Mouse (Mus musculus) testis, postnatal 10 days (tissue): ENCODE data around the gene Lyst.
"Not testable (repeated sequence)": the region's sequence is repeated elsewhere in the genome, so short reads cannot be mapped to it uniquely, and the experiment has no call there.

Experiments
- DNase-seq: peaks from one replicate; pipeline ENCODE4 v3.0.0; 2021; ENCODE audit warnings: low spot score

Lyst gene

GRCm38 (mm10) chr13:13637577-13637976 lies 47.4 kb downstream of the Lyst start:
- DNase-seq, result no peak

DNA sequence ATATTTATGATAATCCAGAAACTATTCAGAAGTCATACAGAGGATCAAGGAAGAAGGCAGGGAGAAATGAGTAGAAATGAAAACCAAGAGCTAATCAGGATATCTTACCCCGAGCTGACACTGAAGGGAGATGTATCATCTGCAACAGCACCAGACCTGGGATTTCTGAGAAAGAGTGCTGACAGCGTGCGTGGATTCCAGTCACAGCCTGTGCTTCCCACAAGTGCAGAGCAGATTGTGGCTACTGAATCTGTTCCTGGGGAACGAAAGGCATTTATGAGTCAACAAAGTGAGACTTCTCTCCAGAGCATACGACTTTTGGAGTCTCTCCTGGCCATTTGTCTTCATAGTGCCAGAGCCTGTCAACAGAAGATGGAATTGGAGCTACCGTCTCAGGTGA lies 47.8 kb downstream of the Lyst start:
- no peak for DNase-seq

- DNase-seq, result no peak
Observed at GRCm38 (mm10) chr13:13638725-13639124, 48.5 kb downstream of the Lyst start.

- DNase-seq, result no peak
Observed at GRCm38 (mm10) chr13:13647296-13647695, 57.1 kb downstream of the Lyst start.

- no peak for DNase-seq
Observed at GRCm38 (mm10) chr13:13655453-13655852, 65.3 kb downstream of the Lyst start.

DNA sequence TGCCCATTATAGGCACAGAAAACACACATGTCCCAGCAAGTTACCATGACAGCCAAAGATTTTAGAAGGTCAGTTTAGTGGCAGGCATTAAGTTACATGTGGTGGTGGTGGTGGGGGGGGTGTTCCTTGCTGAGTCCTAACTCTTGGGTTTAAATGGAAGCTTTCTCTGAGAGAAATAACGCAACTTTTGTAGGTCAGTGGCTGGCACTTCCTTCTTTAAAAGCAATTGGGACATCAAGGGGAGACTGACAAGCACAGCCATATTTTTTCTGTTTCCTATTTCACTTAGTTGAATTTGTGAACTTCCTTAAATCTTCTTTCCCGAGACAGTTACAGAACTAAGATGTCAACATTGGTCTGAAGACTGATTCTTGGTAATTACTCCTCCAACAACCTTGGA lies 75.9 kb downstream of the Lyst start:
- DNase-seq, result not testable (repeated sequence)

- DNase-seq, result no peak
Observed at GRCm38 (mm10) chr13:13670669-13671068, 80.5 kb downstream of the Lyst start.

GRCm38 (mm10) chr13:13671585-13672328 lies 81.6 kb downstream of the Lyst start:
- DNase-seq, result no peak

- DNase-seq, result no peak
Observed at GRCm38 (mm10) chr13:13674669-13675343, 84.6 kb downstream of the Lyst start.

DNA sequence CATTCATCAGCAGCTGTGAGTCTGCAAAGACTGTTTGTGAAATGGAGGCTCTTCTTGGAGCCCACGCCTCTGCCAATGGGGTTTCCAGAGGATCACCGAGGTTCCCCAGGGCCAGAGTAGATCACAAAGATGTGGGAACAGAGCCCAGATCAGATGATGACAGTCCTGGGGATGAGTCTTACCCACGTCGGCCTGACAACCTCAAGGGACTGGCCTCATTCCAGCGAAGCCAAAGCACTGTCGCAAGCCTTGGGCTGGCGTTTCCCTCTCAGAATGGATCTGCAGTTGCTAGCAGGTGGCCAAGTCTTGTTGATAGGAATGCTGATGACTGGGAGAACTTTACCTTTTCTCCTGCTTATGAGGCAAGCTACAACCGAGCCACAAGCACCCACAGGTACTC lies 87.7 kb downstream of the Lyst start:
- DNase-seq, result no peak

GRCm38 (mm10) chr13:13681642-13682041 lies 91.4 kb downstream of the Lyst start:
- DNase-seq, result no peak

- no peak for DNase-seq
Observed at GRCm38 (mm10) chr13:13703476-13703875, 113.3 kb downstream of the Lyst start.

GRCm38 (mm10) chr13:13721435-13721834 lies 131.2 kb downstream of the Lyst start:
- DNase-seq, result not testable (repeated sequence)

- no peak for DNase-seq
Observed at GRCm38 (mm10) chr13:13723293-13723692, 133.1 kb downstream of the Lyst start.

- DNase-seq, result no peak
Observed at GRCm38 (mm10) chr13:13723786-13724185, 133.6 kb downstream of the Lyst start.

- DNase-seq, result no peak
Observed at GRCm38 (mm10) chr13:13739232-13739631, 149.0 kb downstream of the Lyst start.

DNA sequence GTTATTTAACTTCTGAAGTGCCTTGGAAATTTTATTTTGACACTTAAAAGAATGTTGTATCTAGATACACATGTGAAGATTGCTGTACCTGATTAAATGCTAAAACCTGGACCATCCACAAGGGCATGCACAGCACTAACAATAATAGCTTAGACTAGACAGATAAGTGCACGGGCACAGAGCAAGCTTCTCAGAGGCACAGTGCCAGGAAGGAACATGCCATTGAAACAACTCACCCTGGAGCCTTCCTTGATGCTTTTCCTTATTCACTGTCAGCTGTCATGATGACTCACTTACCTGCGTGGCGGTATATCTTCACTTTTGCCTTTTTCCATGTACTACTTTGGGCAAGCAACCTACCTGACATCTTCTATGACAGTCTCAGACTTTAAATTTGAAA lies 155.7 kb downstream of the Lyst start:
- DNase-seq, result no peak

DNA sequence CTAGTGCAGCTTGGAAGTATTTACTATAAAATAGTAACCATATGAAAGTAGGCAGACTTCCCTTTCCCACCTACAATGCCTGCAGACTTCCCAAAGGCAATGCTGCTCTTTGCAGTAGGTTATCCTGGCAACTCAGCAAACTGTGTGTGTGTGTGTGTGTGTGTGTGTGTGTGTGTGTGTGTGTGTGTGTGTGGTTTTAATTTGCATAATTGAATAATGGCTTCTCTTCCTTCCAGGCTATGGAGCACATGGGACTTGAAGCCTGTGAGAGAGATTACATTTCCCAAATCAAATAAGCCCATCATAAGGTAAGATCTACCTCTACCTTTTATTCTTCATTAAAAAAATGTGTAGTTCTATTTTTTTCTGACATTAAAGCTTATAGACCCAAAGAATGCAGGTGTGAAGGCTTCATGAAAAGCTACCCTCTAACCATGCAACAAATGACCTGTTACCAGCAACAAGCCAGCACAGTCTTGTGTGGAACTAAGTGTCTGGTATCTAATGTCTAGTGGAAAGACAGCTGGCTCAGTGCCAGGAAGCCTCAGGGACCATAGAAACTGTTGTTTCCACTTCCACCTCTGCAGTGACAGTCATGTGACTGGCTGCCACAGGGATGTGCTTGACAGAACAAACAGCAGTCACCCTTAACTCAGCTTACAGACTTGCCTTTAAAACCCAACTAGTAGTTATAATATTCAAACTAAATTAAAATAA lies 185.7 kb downstream of the Lyst start:
- peak; percentile 51 for DNase-seq

GRCm38 (mm10) chr13:13777052-13777451 lies 186.9 kb downstream of the Lyst start:
- no peak for DNase-seq

- DNase-seq, result no peak
Observed at GRCm38 (mm10) chr13:13777696-13778095, 187.5 kb downstream of the Lyst start.

- no peak for DNase-seq
Observed at GRCm38 (mm10) chr13:13778837-13779458, 188.8 kb downstream of the Lyst start.

DNA sequence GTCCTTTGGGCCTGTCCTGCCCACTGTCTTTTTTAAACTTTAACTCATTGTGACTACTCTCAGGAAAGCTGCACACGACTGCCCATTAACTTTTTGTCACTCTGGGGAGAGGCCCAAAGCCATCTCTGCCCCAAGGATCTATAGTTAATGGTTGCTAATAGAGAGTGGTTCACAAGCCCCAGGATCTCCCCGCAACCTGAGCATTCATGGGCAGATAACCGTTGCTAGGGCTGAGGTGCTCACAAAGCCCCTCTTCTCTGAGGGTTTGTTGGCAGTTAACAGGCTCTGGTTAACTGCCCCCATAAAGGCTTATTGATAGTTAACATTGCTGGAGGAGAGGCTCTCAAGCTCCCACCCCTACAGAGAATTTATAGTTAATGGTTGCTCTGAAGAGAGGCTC lies 190.1 kb downstream of the Lyst start:
- DNase-seq, result no peak

- DNase-seq, result no peak
Observed at GRCm38 (mm10) chr13:13781026-13781425, 190.8 kb downstream of the Lyst start.
